Mouse (Mus musculus): ENCODE measurements around the gene Cyp2s1.

DNA sequence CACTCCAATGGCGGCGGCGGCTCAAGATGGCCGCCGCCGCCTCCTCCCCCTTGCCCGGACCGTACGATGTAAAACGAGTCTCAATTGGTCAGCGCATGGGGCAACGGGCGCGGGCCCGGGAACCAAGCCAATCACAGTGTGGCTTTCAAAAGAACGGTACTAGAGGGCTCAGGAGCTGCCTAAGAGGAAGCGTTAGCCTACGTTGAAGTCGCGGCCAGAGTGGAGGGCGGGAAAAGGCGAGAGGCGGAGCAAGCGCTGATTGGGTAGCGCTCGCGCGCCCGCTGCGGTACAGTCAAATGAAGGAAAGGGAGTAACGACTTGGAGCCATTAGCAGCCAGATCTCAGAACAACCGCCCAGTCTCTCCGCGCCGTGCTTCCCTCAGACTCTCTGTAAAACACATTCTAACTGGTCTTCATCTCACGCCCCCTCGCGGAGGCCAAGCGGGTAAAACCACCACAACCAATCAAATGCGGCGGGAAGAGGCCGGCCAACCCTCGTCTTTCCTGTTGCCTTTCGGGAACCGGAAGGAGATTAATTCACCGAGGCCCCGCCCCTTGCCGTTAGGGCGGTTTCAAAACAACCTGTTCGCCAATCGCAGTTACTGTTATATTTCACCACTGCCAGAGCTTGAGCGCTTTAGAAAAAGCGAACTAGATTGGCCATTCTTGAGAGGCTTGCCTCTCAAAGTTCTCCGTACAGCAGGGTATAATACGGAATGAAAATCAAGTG is 61.8 kb downstream of the Cyp2s1 start, which contains the start of gene Hnrnpul1:
- no peak; the same call in 1 of the 2 replicates for TF ChIP-seq CTCF (IDR thresholded peaks at IDR 0.05; ENCODE audit: borderline replicate concordance, insufficient read depth, low read depth, low read length)
- peak; percentile 30; the same call in 1 of the 2 replicates for TF ChIP-seq POLR2A (IDR thresholded peaks at IDR 0.05; ENCODE audit: borderline replicate concordance, insufficient read depth, low read length)

Measured in cerebellum, adult 2 months (tissue).